Mouse (Mus musculus): ENCODE data around the gene Mgat5. TPM values are rescaled to one million over a fixed set of nuclear protein-coding genes. Genes with fewer than 3 reads are reported as not detected.
A peak's percentile ranks its signal among the peaks of the same experiment; 100 is the strongest.

Mgat5 gene
- polyA plus RNA-seq, 1 experiment = 24.1 TPM

- no peak for DNase-seq
- H3K36me3 ChIP-seq (ENCODE audit: control insufficient read depth, insufficient read depth, low read length) = no peaks in the 10 kb centered on the region
- H3K27ac ChIP-seq (ENCODE audit: control insufficient read depth, insufficient read depth, low read length) = no peak overlapping the region
- TF ChIP-seq POLR2A (IDR thresholded peaks at IDR 0.05; ENCODE audit: control insufficient read depth, extremely low read depth, insufficient read depth, low read length, poor library complexity) (no peak), CTCF (IDR thresholded peaks at IDR 0.05; ENCODE audit: borderline replicate concordance, control insufficient read depth, extremely low read depth, insufficient read depth, low read length, poor library complexity) (no peak)
- peaks cover 13% of the 10 kb centered on the region for H3K4me1 ChIP-seq (replicated peaks; ENCODE audit: control insufficient read depth, insufficient read depth, low read length)
- 94% methylated on average over 8 of the region's 8 CpGs for WGBS
- H3K4me3 ChIP-seq (ENCODE audit: control insufficient read depth, insufficient read depth, low read length) = no peak overlapping the region
- H3K27me3 ChIP-seq (ENCODE audit: control insufficient read depth, insufficient read depth, low read length) = no peaks in the 10 kb centered on the region
Measured at GRCm38 (mm10) chr1:127221998-127222736, 17.4 kb downstream of the Mgat5 start.

GRCm38 (mm10) chr1:127225060-127225459 lies 20.2 kb downstream of the Mgat5 start:
- no peak for DNase-seq
- no peak overlapping the region for H3K27ac ChIP-seq (ENCODE audit: control insufficient read depth, insufficient read depth, low read length)
- H3K4me1 ChIP-seq (replicated peaks; ENCODE audit: control insufficient read depth, insufficient read depth, low read length) = peaks cover 25% of the 10 kb centered on the region
- no peaks in the 10 kb centered on the region for H3K36me3 ChIP-seq (ENCODE audit: control insufficient read depth, insufficient read depth, low read length)
- WGBS = 96% methylated on average over 5 of the region's 5 CpGs
- no peak for TF ChIP-seq POLR2A (IDR thresholded peaks at IDR 0.05; ENCODE audit: control insufficient read depth, extremely low read depth, insufficient read depth, low read length, poor library complexity)
- no peak for TF ChIP-seq CTCF (IDR thresholded peaks at IDR 0.05; ENCODE audit: borderline replicate concordance, control insufficient read depth, extremely low read depth, insufficient read depth, low read length, poor library complexity)
- no peaks in the 10 kb centered on the region for H3K27me3 ChIP-seq (ENCODE audit: control insufficient read depth, insufficient read depth, low read length)
- no peak overlapping the region for H3K4me3 ChIP-seq (ENCODE audit: control insufficient read depth, insufficient read depth, low read length)

GRCm38 (mm10) chr1:127229011-127229410 lies 24.2 kb downstream of the Mgat5 start:
- TF ChIP-seq CTCF (IDR thresholded peaks at IDR 0.05; ENCODE audit: borderline replicate concordance, control insufficient read depth, extremely low read depth, insufficient read depth, low read length, poor library complexity) (no peak), POLR2A (IDR thresholded peaks at IDR 0.05; ENCODE audit: control insufficient read depth, extremely low read depth, insufficient read depth, low read length, poor library complexity) (no peak)
- Histone ChIP-seq H3K27ac (ENCODE audit: control insufficient read depth, insufficient read depth, low read length) (no peak overlapping the region), H3K27me3 (ENCODE audit: control insufficient read depth, insufficient read depth, low read length) (no peaks in the 10 kb centered on the region), H3K4me1 (replicated peaks; ENCODE audit: control insufficient read depth, insufficient read depth, low read length) (peaks cover 52% of the 10 kb centered on the region), H3K4me3 (ENCODE audit: control insufficient read depth, insufficient read depth, low read length) (no peak overlapping the region), H3K36me3 (ENCODE audit: control insufficient read depth, insufficient read depth, low read length) (no peaks in the 10 kb centered on the region)
- 94% methylated on average over 2 of the region's 2 CpGs for whole genome bisulfite sequencing
- DNase-seq = no peak

GRCm38 (mm10) chr1:127230468-127230867 lies 25.7 kb downstream of the Mgat5 start:
- DNase-seq = peak; percentile 60
- H3K27me3 ChIP-seq (ENCODE audit: control insufficient read depth, insufficient read depth, low read length) = no peaks in the 10 kb centered on the region
- 2% methylated on average over 2 of the region's 2 CpGs for WGBS
- no peak overlapping the region for H3K4me3 ChIP-seq (ENCODE audit: control insufficient read depth, insufficient read depth, low read length)
- peaks cover 54% of the 10 kb centered on the region for H3K4me1 ChIP-seq (replicated peaks; ENCODE audit: control insufficient read depth, insufficient read depth, low read length)
- peak overlapping the region; percentile 37 for H3K27ac ChIP-seq (ENCODE audit: control insufficient read depth, insufficient read depth, low read length)
- TF ChIP-seq CTCF (IDR thresholded peaks at IDR 0.05; ENCODE audit: borderline replicate concordance, control insufficient read depth, extremely low read depth, insufficient read depth, low read length, poor library complexity) (no peak), POLR2A (IDR thresholded peaks at IDR 0.05; ENCODE audit: control insufficient read depth, extremely low read depth, insufficient read depth, low read length, poor library complexity) (no peak)
- H3K36me3 ChIP-seq (ENCODE audit: control insufficient read depth, insufficient read depth, low read length) = no peaks in the 10 kb centered on the region

- no peaks in the 10 kb centered on the region for H3K36me3 ChIP-seq (ENCODE audit: control insufficient read depth, insufficient read depth, low read length)
- 18% methylated on average over 4 of the region's 4 CpGs for WGBS
- TF ChIP-seq POLR2A (IDR thresholded peaks at IDR 0.05; ENCODE audit: control insufficient read depth, extremely low read depth, insufficient read depth, low read length, poor library complexity) (no peak), CTCF (IDR thresholded peaks at IDR 0.05; ENCODE audit: borderline replicate concordance, control insufficient read depth, extremely low read depth, insufficient read depth, low read length, poor library complexity) (no peak)
- DNase-seq = no peak
- H3K4me3 ChIP-seq (ENCODE audit: control insufficient read depth, insufficient read depth, low read length) = no peak overlapping the region
- H3K27ac ChIP-seq (ENCODE audit: control insufficient read depth, insufficient read depth, low read length) = peak overlapping the region; percentile 63
- peaks cover 40% of the 10 kb centered on the region for H3K4me1 ChIP-seq (replicated peaks; ENCODE audit: control insufficient read depth, insufficient read depth, low read length)
- H3K27me3 ChIP-seq (ENCODE audit: control insufficient read depth, insufficient read depth, low read length) = no peaks in the 10 kb centered on the region
Measured at GRCm38 (mm10) chr1:127233191-127233651, 28.4 kb downstream of the Mgat5 start.

GRCm38 (mm10) chr1:127235157-127235556 lies 30.3 kb downstream of the Mgat5 start:
- Histone ChIP-seq H3K27ac (ENCODE audit: control insufficient read depth, insufficient read depth, low read length) (no peak overlapping the region), H3K27me3 (ENCODE audit: control insufficient read depth, insufficient read depth, low read length) (no peaks in the 10 kb centered on the region), H3K4me3 (ENCODE audit: control insufficient read depth, insufficient read depth, low read length) (no peak overlapping the region), H3K4me1 (replicated peaks; ENCODE audit: control insufficient read depth, insufficient read depth, low read length) (peaks cover 39% of the 10 kb centered on the region), H3K36me3 (ENCODE audit: control insufficient read depth, insufficient read depth, low read length) (no peaks in the 10 kb centered on the region)
- DNase-seq = no peak
- 90% methylated on average over 4 of the region's 4 CpGs for WGBS
- TF ChIP-seq POLR2A (IDR thresholded peaks at IDR 0.05; ENCODE audit: control insufficient read depth, extremely low read depth, insufficient read depth, low read length, poor library complexity) (no peak), CTCF (IDR thresholded peaks at IDR 0.05; ENCODE audit: borderline replicate concordance, control insufficient read depth, extremely low read depth, insufficient read depth, low read length, poor library complexity) (no peak)

All from thymus, adult 2 months (tissue).